Mouse (Mus musculus) ES-E14 (cell line): ENCODE measurements around the gene Saxo1. TPM values are rescaled to one million over a fixed set of nuclear protein-coding genes. Genes with fewer than 3 reads are reported as not detected.

ENCODE experiments used
- DNase-seq: peaks from one replicate; pipeline ENCODE4 v3.0.0-alpha.2; 2013; ENCODE audit warnings: low read depth, low spot score
- H3K27ac ChIP-seq: 2 replicates; pipeline ENCODE4 v1.5.1; 2012; ENCODE audit warnings: low read depth, mild to moderate bottlenecking, low read length, moderate library complexity, mixed read lengths; ENCODE audit not compliant: poor library complexity, insufficient read depth, severe bottlenecking
- H3K36me3 ChIP-seq: 2 replicates; pipeline ENCODE4 v1.6.1; 2012; ENCODE audit warnings: mild to moderate bottlenecking, low read length, moderate library complexity, mixed read lengths; ENCODE audit not compliant: control insufficient read depth, poor library complexity, insufficient read depth, severe bottlenecking
- H3K4me1 ChIP-seq, 2 experiments: fragments of 150-350 bp in 1 of 2; sonication (generic) in 1 of 2; 2 replicates each; pipeline ENCODE4 v1.6.1; 2012; ENCODE audit warnings: low read length in 2 of 2, mild to moderate bottlenecking in 1 of 2, mixed read lengths in 1 of 2; ENCODE audit not compliant: control insufficient read depth in 2 of 2, insufficient read depth in 2 of 2, poor library complexity in 1 of 2
- H3K4me3 ChIP-seq, 2 experiments: fragments of 150-350 bp in 1 of 2; sonication (generic) in 1 of 2; 2 replicates each; pipeline ENCODE4 v1.5.1; 2012; ENCODE audit warnings: low read length in 2 of 2, low read depth in 1 of 2, mild to moderate bottlenecking in 1 of 2, mixed read lengths in 1 of 2; ENCODE audit not compliant: insufficient read depth in 1 of 2, poor library complexity in 1 of 2, severe bottlenecking in 1 of 2
- H3K9ac ChIP-seq: 2 replicates; pipeline ENCODE4 v1.6.1; 2012; ENCODE audit warnings: low read depth, mild to moderate bottlenecking, low read length, mixed read lengths; ENCODE audit not compliant: poor library complexity, insufficient read depth, severe bottlenecking
- H3K9me3 ChIP-seq: fragments of 150-350 bp; sonication (generic); 2 replicates; pipeline ENCODE4 v1.6.1; 2012; ENCODE audit warnings: low read depth, mild to moderate bottlenecking, low read length; ENCODE audit not compliant: control insufficient read depth, insufficient read depth
- CHD2 ChIP-seq: IDR thresholded peaks from 2 replicates; pipeline ENCODE4 v1.6.1; 2014; ENCODE audit warnings: mild to moderate bottlenecking, low read depth, low read length, inconsistent platforms
- HCFC1 ChIP-seq: IDR thresholded peaks from 2 replicates; pipeline ENCODE4 v1.6.1; 2012; ENCODE audit warnings: low read length, inconsistent platforms, borderline replicate concordance; ENCODE audit not compliant: insufficient read depth
- MAFK ChIP-seq: IDR thresholded peaks from 2 replicates; pipeline ENCODE4 v1.6.1; 2014; ENCODE audit warnings: mild to moderate bottlenecking, low read depth, low read length, inconsistent platforms; ENCODE audit not compliant: insufficient read depth
- ZC3H11A ChIP-seq: IDR thresholded peaks from 2 replicates; pipeline ENCODE4 v1.6.1; 2012; ENCODE audit warnings: low read depth, mild to moderate bottlenecking, inconsistent platforms, low read length, borderline replicate concordance
- ZNF384 ChIP-seq: IDR thresholded peaks from 2 replicates; pipeline ENCODE4 v1.6.1; 2012; ENCODE audit warnings: low read depth, low read length, inconsistent platforms
- in situ Hi-C, 2 experiments: fragments of 600-800 bp; cut with MboI; formaldehyde crosslinking; loops; one replicate each; pipeline ENCODE4 v1.15.1; 2025; ENCODE audit warnings: low sequenced_read_pairs in 2 of 2, inconsistent platforms in 1 of 2; ENCODE audit not compliant: unreplicated experiment in 2 of 2
- total RNA-seq: library from RNA; depleted of rRNA; stranded (reverse); fragments of 300-350 nt; gene quantifications from 2 replicates; pipeline ENCODE4 v1.2.3, GENCODE M21; 2012

Gene Saxo1
- total RNA-seq, 1 experiment = 0.31 TPM

DNA sequence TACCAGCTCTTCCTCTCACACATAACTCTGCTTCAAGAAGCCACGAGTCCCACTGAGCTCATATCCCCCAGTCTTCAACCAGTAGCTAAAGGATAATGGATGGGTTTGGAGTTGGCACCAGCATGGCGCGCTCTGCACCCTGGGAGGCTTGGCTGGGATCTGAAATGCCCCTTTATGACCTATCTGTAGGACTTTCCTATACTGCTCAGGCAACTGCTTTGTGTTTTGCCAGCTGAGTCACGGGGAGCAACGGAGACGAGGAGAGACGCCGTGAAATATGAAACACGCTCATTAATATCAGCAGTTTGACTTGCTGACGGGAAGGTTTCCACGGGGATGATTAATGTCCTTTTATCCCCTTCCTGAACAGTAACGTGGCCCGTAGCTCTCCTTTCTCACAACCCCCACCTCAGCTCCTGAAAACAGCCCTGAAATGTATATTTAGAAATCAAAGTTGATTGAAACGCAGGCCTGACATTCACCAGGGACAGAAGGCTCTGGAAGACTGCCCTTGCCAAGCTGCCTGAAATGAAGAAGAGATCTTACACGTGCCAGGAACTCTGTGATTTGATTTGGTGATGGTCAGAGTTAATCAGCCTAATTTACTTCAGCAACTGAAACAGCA, 141.6 kb downstream of the Saxo1 start:
- Histone ChIP-seq H3K4me3 (no peak overlapping the region), H3K27ac (no peak overlapping the region), H3K9ac (no peak overlapping the region), H3K9me3 (no peaks in the 10 kb centered on the region), H3K4me1 (no peaks in the 10 kb centered on the region), H3K36me3 (no peaks in the 10 kb centered on the region)
- TF ChIP-seq ZNF384 (no peak), ZC3H11A (no peak), CHD2 (no peak), MAFK (no peak), HCFC1 (no peak)
- no peak for DNase-seq
- in situ Hi-C loops = no loop called here

DNA sequence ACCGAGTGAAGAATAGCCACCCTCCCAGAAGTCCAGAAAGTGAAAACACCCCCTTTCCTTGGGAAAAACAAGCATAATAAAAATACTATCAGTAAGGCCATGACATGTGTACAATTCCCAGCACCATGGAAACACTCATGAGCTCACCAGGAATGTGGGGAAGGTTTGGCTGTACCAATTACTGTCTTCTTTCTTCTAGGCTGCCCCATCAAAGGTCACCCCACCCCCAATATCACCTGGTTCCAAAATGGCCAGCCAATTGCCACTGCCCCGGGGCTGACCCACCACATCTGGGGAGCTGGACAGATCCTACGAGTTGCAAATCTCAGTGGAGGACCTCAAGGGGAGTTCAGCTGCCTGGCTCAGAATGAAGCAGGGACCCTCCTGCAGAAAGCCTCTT, 144.7 kb downstream of the Saxo1 start:
- Histone ChIP-seq H3K4me1 (no peaks in the 10 kb centered on the region), H3K36me3 (no peaks in the 10 kb centered on the region), H3K9me3 (no peaks in the 10 kb centered on the region), H3K4me3 (no peak overlapping the region), H3K9ac (no peak overlapping the region), H3K27ac (no peak overlapping the region)
- in situ Hi-C loops = no loop called here
- no peak for DNase-seq
- TF ChIP-seq CHD2 = no peak
- TF ChIP-seq ZC3H11A = no peak
- TF ChIP-seq MAFK = no peak
- TF ChIP-seq HCFC1 = no peak
- TF ChIP-seq ZNF384 = no peak

- Histone ChIP-seq H3K4me1 (no peaks in the 10 kb centered on the region), H3K4me3 (no peak overlapping the region), H3K36me3 (no peaks in the 10 kb centered on the region), H3K27ac (no peak overlapping the region), H3K9ac (no peak overlapping the region), H3K9me3 (no peaks in the 10 kb centered on the region)
- TF ChIP-seq MAFK (no peak), CHD2 (no peak), ZC3H11A (no peak), ZNF384 (no peak), HCFC1 (no peak)
- in situ Hi-C loops = no loop called here
- DNase-seq = no peak
Observed at GRCm38 (mm10) chr4:86410946-86411345, 147.2 kb downstream of the Saxo1 start.

- no peaks in the 10 kb centered on the region for H3K4me1 ChIP-seq
- TF ChIP-seq HCFC1 = no peak
- TF ChIP-seq ZNF384 = no peak
- no peak for TF ChIP-seq ZC3H11A
- no peak for TF ChIP-seq CHD2
- TF ChIP-seq MAFK = no peak
- no peak overlapping the region for H3K27ac ChIP-seq
- no peak overlapping the region for H3K4me3 ChIP-seq
- H3K9me3 ChIP-seq = no peaks in the 10 kb centered on the region
- in situ Hi-C loops = no loop called here
- no peak for DNase-seq
- no peak overlapping the region for H3K9ac ChIP-seq
- no peaks in the 10 kb centered on the region for H3K36me3 ChIP-seq
Observed at GRCm38 (mm10) chr4:86408421-86408820, 149.7 kb downstream of the Saxo1 start.

DNA sequence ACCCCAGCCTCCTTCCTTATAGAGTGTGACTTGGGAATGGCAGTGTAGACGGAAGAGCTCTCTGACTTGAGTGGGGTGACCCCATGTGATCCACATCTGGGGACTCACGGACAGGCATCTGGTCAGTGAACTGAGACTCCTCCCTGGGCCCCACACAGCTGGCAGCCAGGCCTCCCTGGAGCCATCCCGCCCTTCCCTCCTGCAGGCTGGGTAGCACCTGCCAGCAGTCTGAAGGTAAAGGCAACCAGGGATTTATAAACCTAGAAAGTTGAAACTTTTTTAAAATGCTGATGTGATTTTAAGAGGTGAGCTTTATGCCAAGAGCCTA, 151.0 kb downstream of the Saxo1 start:
- in situ Hi-C loops = no loop called here
- no peak overlapping the region for H3K27ac ChIP-seq
- no peaks in the 10 kb centered on the region for H3K4me1 ChIP-seq
- TF ChIP-seq CHD2 (no peak), MAFK (no peak), ZNF384 (no peak), HCFC1 (no peak), ZC3H11A (no peak)
- DNase-seq = no peak
- H3K9me3 ChIP-seq = no peaks in the 10 kb centered on the region
- no peak overlapping the region for H3K9ac ChIP-seq
- H3K36me3 ChIP-seq = no peaks in the 10 kb centered on the region
- no peak overlapping the region for H3K4me3 ChIP-seq
